ENCODE assay signal across 8 mouse cellular contexts in genomic region chr17:17346281-17346680, GRCm38 (mm10). TPM values are rescaled to one million over a fixed set of nuclear protein-coding genes. Genes with fewer than 3 reads are reported as not detected.
A peak's percentile ranks its signal among the peaks of the same experiment; 100 is the strongest.
DNase-seq lines count a peak whose midpoint lies in the region; ATAC-seq lines count a peak whose summit lies in the region.
"Not testable (repeated sequence)": the region's sequence is repeated elsewhere in the genome, so short reads cannot be mapped to it uniquely, and the experiment has no call there.
"Had no signal": no experiment of that assay in that cellular context is flagged by ENCODE, and none has a peak within 500 bp of the region (broad histone marks: within the 10 kb centered on the region; RNA-seq: fewer than 3 reads in every experiment).

No protein-coding gene starts in this region.

- ATAC-seq in forebrain, embryonic 16.5 days; hindbrain, embryonic 11.5 days (ENCODE audit: low FRiP score); kidney, embryonic 15.5 days (replicated peaks; ENCODE audit: low FRiP score); liver, embryonic 11.5 days (replicated peaks; ENCODE audit: low FRiP score); neural tube, embryonic 14.5 days (ENCODE audit: low read depth): not testable (repeated sequence)

- not testable (repeated sequence) for H3K27ac ChIP-seq in embryonic facial prominence, embryonic 10.5 days (replicated peaks); forebrain, embryonic 16.5 days (ENCODE audit: low read length); hindbrain, embryonic 11.5 days (ENCODE audit: low read depth, low read length); kidney, embryonic 15.5 days; liver, embryonic 11.5 days (ENCODE audit: low read depth, low read length); neural tube, embryonic 14.5 days (ENCODE audit: low read depth, low read length)

- H3K27me3 ChIP-seq in embryonic facial prominence, embryonic 10.5 days (replicated peaks; ENCODE audit: low read depth, poor library complexity, severe bottlenecking); forebrain, embryonic 16.5 days (replicated peaks; ENCODE audit: control insufficient read depth, insufficient read depth, low read length); hindbrain, embryonic 11.5 days (ENCODE audit: control insufficient read depth, insufficient read depth, low read length); kidney, embryonic 15.5 days; liver, embryonic 11.5 days (replicated peaks; ENCODE audit: control insufficient read depth, insufficient read depth, low read length); megakaryocyte, embryonic 14.5 days (replicated peaks); neural tube, embryonic 14.5 days (ENCODE audit: control insufficient read depth, insufficient read depth, low read length): not testable (repeated sequence)

- peak overlapping the region; percentile 49 for H3K4me3 ChIP-seq in embryonic facial prominence, embryonic 10.5 days
- peak overlapping the region; percentile 34 for H3K4me3 ChIP-seq in forebrain, embryonic 16.5 days (replicated peaks; ENCODE audit: low read length)
- H3K4me3 ChIP-seq in hindbrain, embryonic 11.5 days (ENCODE audit: low read depth, low read length), result peak overlapping the region; percentile 23
- H3K4me3 ChIP-seq in kidney, embryonic 15.5 days (replicated peaks), result peak overlapping the region; percentile 33
- peak overlapping the region; percentile 20; the same call in 1 of the 2 replicates for H3K4me3 ChIP-seq in liver, embryonic 11.5 days (ENCODE audit: low read depth, low read length)
- H3K4me3 ChIP-seq in megakaryocyte, embryonic 14.5 days (replicated peaks), result peak overlapping the region; percentile 38
- H3K4me3 ChIP-seq in neural tube, embryonic 14.5 days (ENCODE audit: low read depth, low read length), result peak overlapping the region; percentile 24; the same call in 1 of the 2 replicates

- 41% methylated on average over 4 of the region's 4 CpGs for WGBS in embryonic facial prominence, embryonic 10.5 days
- 39% methylated on average over 4 of the region's 4 CpGs for WGBS in forebrain, embryonic 16.5 days
- 33% methylated on average over 4 of the region's 4 CpGs for WGBS in hindbrain, embryonic 11.5 days
- WGBS in kidney, embryonic 15.5 days, result 42% methylated on average over 4 of the region's 4 CpGs
- 36% methylated on average over 4 of the region's 4 CpGs for WGBS in liver, embryonic 11.5 days
- WGBS in neural tube, embryonic 14.5 days, result 38% methylated on average over 4 of the region's 4 CpGs

- not testable (repeated sequence) for H3K9me3 ChIP-seq in embryonic facial prominence, embryonic 10.5 days; forebrain, embryonic 16.5 days (ENCODE audit: control insufficient read depth, low read length); hindbrain, embryonic 11.5 days (ENCODE audit: control insufficient read depth, low read length); kidney, embryonic 15.5 days (replicated peaks); liver, embryonic 11.5 days (ENCODE audit: control insufficient read depth, low read length); megakaryocyte, embryonic 14.5 days; neural tube, embryonic 14.5 days (ENCODE audit: control insufficient read depth, low read length)

- H3K36me3 ChIP-seq in embryonic facial prominence, embryonic 10.5 days (replicated peaks); forebrain, embryonic 16.5 days (ENCODE audit: control insufficient read depth, insufficient read depth); hindbrain, embryonic 11.5 days (ENCODE audit: control insufficient read depth, insufficient read depth, low read length); kidney, embryonic 15.5 days; liver, embryonic 11.5 days (ENCODE audit: control insufficient read depth, insufficient read depth, low read length); megakaryocyte, embryonic 14.5 days (replicated peaks; ENCODE audit: low read length); neural tube, embryonic 14.5 days (ENCODE audit: control insufficient read depth, insufficient read depth, low read length): not testable (repeated sequence)

- H3K9ac ChIP-seq in forebrain, embryonic 16.5 days (replicated peaks; ENCODE audit: low read depth, low read length); kidney, embryonic 15.5 days; liver, embryonic 11.5 days (ENCODE audit: low read depth, low read length); neural tube, embryonic 14.5 days (replicated peaks; ENCODE audit: low read depth, low read length): not testable (repeated sequence)
- peak overlapping the region; percentile 11; the same call in 1 of the 2 replicates for H3K9ac ChIP-seq in hindbrain, embryonic 11.5 days (ENCODE audit: low read depth, low read length)

- peak overlapping the region; percentile 51 for H3K4me2 ChIP-seq in forebrain, embryonic 16.5 days (ENCODE audit: low read length)
- peak overlapping the region; percentile 37 for H3K4me2 ChIP-seq in hindbrain, embryonic 11.5 days (replicated peaks; ENCODE audit: low read depth, low read length)
- peak overlapping the region; percentile 57 for H3K4me2 ChIP-seq in kidney, embryonic 15.5 days
- H3K4me2 ChIP-seq in liver, embryonic 11.5 days, result peak overlapping the region; percentile 51
- peak overlapping the region; percentile 45 for H3K4me2 ChIP-seq in neural tube, embryonic 14.5 days (ENCODE audit: low read depth, low read length)

- not testable (repeated sequence) for H3K4me1 ChIP-seq in embryonic facial prominence, embryonic 10.5 days; forebrain, embryonic 16.5 days (replicated peaks; ENCODE audit: control insufficient read depth, insufficient read depth, low read length); hindbrain, embryonic 11.5 days (replicated peaks; ENCODE audit: control insufficient read depth, insufficient read depth, low read length); kidney, embryonic 15.5 days; liver, embryonic 11.5 days (replicated peaks; ENCODE audit: control insufficient read depth, insufficient read depth, low read length); megakaryocyte, embryonic 14.5 days; neural tube, embryonic 14.5 days (ENCODE audit: control insufficient read depth, insufficient read depth, low read length)

- not testable (repeated sequence) for DNase-seq in embryonic facial prominence, embryonic 10.5 days (ENCODE audit: low spot score); liver, embryonic 11.5 days (ENCODE audit: low spot score)
- DNase-seq in hindbrain, embryonic 11.5 days (ENCODE audit: low spot score), result peak; percentile 23

RNA-seq across cellular contexts. Expression of gene Riok2, which starts 27.8 kb away (rescaled TPM):
- polyA plus RNA-seq in embryonic facial prominence, embryonic 10.5 days (2016; fragmentation: Nextera tagmentation; extraction: Ambion mirVana), result 36.0 and 37.3 TPM in 2 replicates
- 28.6 and 29.3 TPM in 2 replicates for polyA plus RNA-seq in forebrain, embryonic 16.5 days (2015; fragmentation: Nextera tagmentation; extraction: Ambion mirVana)
- 33.8 and 34.1 TPM in 2 replicates for polyA plus RNA-seq in hindbrain, embryonic 11.5 days (2014; fragmentation: Nextera tagmentation; extraction: Ambion mirVana)
- 32.7 and 33.7 TPM in 2 replicates for polyA plus RNA-seq in kidney, embryonic 15.5 days (2015; fragmentation: Nextera tagmentation; extraction: Ambion mirVana)
- 29.6 and 31.6 TPM in 2 replicates for polyA plus RNA-seq in liver, embryonic 11.5 days (2014; fragmentation: Nextera tagmentation; extraction: Ambion mirVana)
- 6.4 and 6.6 TPM in 2 replicates for polyA plus RNA-seq in megakaryocyte, embryonic 14.5 days (2012; ENCODE audit: insufficient read depth, low replicate concordance)
- 26.1 and 26.8 TPM in 2 replicates for polyA plus RNA-seq in neural tube, embryonic 14.5 days (2014; fragmentation: Nextera tagmentation; extraction: Ambion mirVana)

RNA-seq across cellular contexts. Expression of gene Lix1, which starts 56.2 kb away (rescaled TPM):
- 74.4 and 83.9 TPM in 2 replicates for polyA plus RNA-seq in embryonic facial prominence, embryonic 10.5 days (2016; fragmentation: Nextera tagmentation; extraction: Ambion mirVana)
- 30.5 and 33.3 TPM in 2 replicates for polyA plus RNA-seq in forebrain, embryonic 16.5 days (2015; fragmentation: Nextera tagmentation; extraction: Ambion mirVana)
- 21.1 and 26.9 TPM in 2 replicates for polyA plus RNA-seq in hindbrain, embryonic 11.5 days (2014; fragmentation: Nextera tagmentation; extraction: Ambion mirVana)
- 5.8 and 8.5 TPM in 2 replicates for polyA plus RNA-seq in kidney, embryonic 15.5 days (2015; fragmentation: Nextera tagmentation; extraction: Ambion mirVana)
- 2.8 and 3.9 TPM in 2 replicates for polyA plus RNA-seq in liver, embryonic 11.5 days (2014; fragmentation: Nextera tagmentation; extraction: Ambion mirVana)
- not detected in 2 replicates for polyA plus RNA-seq in megakaryocyte, embryonic 14.5 days (2012; ENCODE audit: insufficient read depth, low replicate concordance)
- polyA plus RNA-seq in neural tube, embryonic 14.5 days (2014; fragmentation: Nextera tagmentation; extraction: Ambion mirVana), result 10.3 and 20.6 TPM in 2 replicates
- polyA plus RNA-seq: Patski had no signal
